Mouse (Mus musculus): Measurements from ENCODE around the gene Cbx2.

Cbx2 gene

GRCm38 (mm10) chr11:119017506-119017905, 5.3 kb upstream of the Cbx2 start:
- no peak for DNase-seq (ENCODE audit: low spot score)

- no peak for DNase-seq (ENCODE audit: low spot score)
Measured at GRCm38 (mm10) chr11:119021180-119021579, 1.6 kb upstream of the Cbx2 start.

GRCm38 (mm10) chr11:119022068-119022894, 481 bp upstream of the Cbx2 start:
- no peak for DNase-seq (ENCODE audit: low spot score)

- no peak for DNase-seq (ENCODE audit: low spot score)
Measured at GRCm38 (mm10) chr11:119023616-119023980, 836 bp downstream of the Cbx2 start.

- no peak for DNase-seq (ENCODE audit: low spot score)
Measured at GRCm38 (mm10) chr11:119024260-119024659, 1.5 kb downstream of the Cbx2 start.

- DNase-seq (ENCODE audit: low spot score), result peak; percentile 34
Measured at GRCm38 (mm10) chr11:119026203-119026602, 3.4 kb downstream of the Cbx2 start.

- peak; percentile 88 for DNase-seq (ENCODE audit: low spot score)
Measured at GRCm38 (mm10) chr11:119033874-119034558, 11.3 kb downstream of the Cbx2 start.

- DNase-seq (ENCODE audit: low spot score), result no peak
Measured at GRCm38 (mm10) chr11:119034635-119035034, 11.9 kb downstream of the Cbx2 start.

- no peak for DNase-seq (ENCODE audit: low spot score)
Measured at GRCm38 (mm10) chr11:119035094-119035685, 12.4 kb downstream of the Cbx2 start.

GRCm38 (mm10) chr11:119035686-119036165, 13.0 kb downstream of the Cbx2 start:
- DNase-seq (ENCODE audit: low spot score), result no peak

GRCm38 (mm10) chr11:119036447-119036846, 13.7 kb downstream of the Cbx2 start:
- DNase-seq (ENCODE audit: low spot score), result no peak

- DNase-seq (ENCODE audit: low spot score), result peak; percentile 49
Measured at GRCm38 (mm10) chr11:119036934-119037779, 14.4 kb downstream of the Cbx2 start.

- DNase-seq (ENCODE audit: low spot score), result no peak
Measured at GRCm38 (mm10) chr11:119037780-119038401, 15.1 kb downstream of the Cbx2 start.

- no peak for DNase-seq (ENCODE audit: low spot score)
Measured at GRCm38 (mm10) chr11:119038744-119039484, 16.2 kb downstream of the Cbx2 start.

GRCm38 (mm10) chr11:119039732-119040512, 17.2 kb downstream of the Cbx2 start:
- no peak for DNase-seq (ENCODE audit: low spot score)

- DNase-seq (ENCODE audit: low spot score), result peak; percentile 99
Measured at GRCm38 (mm10) chr11:119040600-119041324, 18.0 kb downstream of the Cbx2 start, which contains the start of gene Cbx8. Gene Cbx8, minus strand, starts transcription at chr11:119040969.

- no peak for DNase-seq (ENCODE audit: low spot score)
Measured at GRCm38 (mm10) chr11:119041325-119041716, 18.6 kb downstream of the Cbx2 start.

- DNase-seq (ENCODE audit: low spot score), result no peak
Measured at GRCm38 (mm10) chr11:119041750-119042465, 19.1 kb downstream of the Cbx2 start.

Data from urinary bladder, postnatal 14 days (tissue).